In genomic region chr12:84148622-84149012, GRCm38 (mm10) we compare ENCODE assay signal across 8 mouse cellular contexts. TPM values are rescaled to one million over a fixed set of nuclear protein-coding genes. Genes with fewer than 3 reads are reported as not detected.
DNase-seq lines count a peak whose midpoint lies in the region; ATAC-seq and TF ChIP-seq lines count a peak whose summit lies in the region.

No protein-coding gene starts in this region.

- H3K4me3 ChIP-seq in heart, embryonic 16.5 days (ENCODE audit: low read length), result peak overlapping the region; percentile 72
- H3K4me3 ChIP-seq in cortical plate, adult 2 months (ENCODE audit: insufficient read depth, low read length), result peak overlapping the region; percentile 65
- peak overlapping the region; percentile 67 for H3K4me3 ChIP-seq in hindbrain, embryonic 13.5 days
- peak overlapping the region; percentile 60 for H3K4me3 ChIP-seq in midbrain, embryonic 13.5 days (replicated peaks)

- H3K27me3 ChIP-seq in heart, embryonic 16.5 days (ENCODE audit: control insufficient read depth, insufficient read depth, low read length), result no peaks in the 10 kb centered on the region
- no peaks in the 10 kb centered on the region for H3K27me3 ChIP-seq in hindbrain, embryonic 13.5 days
- no peaks in the 10 kb centered on the region for H3K27me3 ChIP-seq in midbrain, embryonic 13.5 days

- H3K9ac ChIP-seq in heart, embryonic 16.5 days (ENCODE audit: low read length), result peak overlapping the region; percentile 76
- H3K9ac ChIP-seq in hindbrain, embryonic 13.5 days, result peak overlapping the region; percentile 85
- peak overlapping the region; percentile 72; the same call in 1 of the 2 replicates for H3K9ac ChIP-seq in midbrain, embryonic 13.5 days (replicated peaks)

- no peak for TF ChIP-seq CTCF in cortical plate, adult 2 months (IDR thresholded peaks at IDR 0.05; ENCODE audit: extremely low read depth, insufficient read depth, low read length)

- no peak overlapping the region for H3K27ac ChIP-seq in heart, embryonic 16.5 days (ENCODE audit: low read length)
- peak overlapping the region; percentile 35; the same call in 1 of the 2 replicates for H3K27ac ChIP-seq in cortical plate, adult 2 months (ENCODE audit: insufficient read depth, low read length)
- H3K27ac ChIP-seq in hindbrain, embryonic 13.5 days, result peak overlapping the region; percentile 85
- peak overlapping the region; percentile 81 for H3K27ac ChIP-seq in midbrain, embryonic 13.5 days

- TF ChIP-seq POLR2A in cortical plate, adult 2 months (IDR thresholded peaks at IDR 0.05; ENCODE audit: extremely low read depth, insufficient read depth, low read length), result no peak

- H3K36me3 ChIP-seq in heart, embryonic 16.5 days (ENCODE audit: control insufficient read depth, insufficient read depth), result peaks cover 17% of the 10 kb centered on the region
- peaks cover 27% of the 10 kb centered on the region for H3K36me3 ChIP-seq in hindbrain, embryonic 13.5 days
- peaks cover 21% of the 10 kb centered on the region for H3K36me3 ChIP-seq in midbrain, embryonic 13.5 days

- peaks cover 24% of the 10 kb centered on the region for H3K4me1 ChIP-seq in heart, embryonic 16.5 days (ENCODE audit: control insufficient read depth, insufficient read depth, low read length)
- no peaks in the 10 kb centered on the region; the same call in 1 of the 2 replicates for H3K4me1 ChIP-seq in cortical plate, adult 2 months (ENCODE audit: control insufficient read depth, insufficient read depth, low read length)
- H3K4me1 ChIP-seq in hindbrain, embryonic 13.5 days (replicated peaks), result peaks cover 37% of the 10 kb centered on the region
- peaks cover 29% of the 10 kb centered on the region for H3K4me1 ChIP-seq in midbrain, embryonic 13.5 days (replicated peaks)

- WGBS in heart, embryonic 16.5 days, result 17% methylated on average over 10 of the region's 10 CpGs
- 6% methylated on average over 10 of the region's 10 CpGs for WGBS in hindbrain, embryonic 13.5 days
- WGBS in midbrain, embryonic 13.5 days, result 3% methylated on average over 10 of the region's 10 CpGs

- H3K9me3 ChIP-seq in heart, embryonic 16.5 days (replicated peaks; ENCODE audit: control insufficient read depth, low read length), result no peaks in the 10 kb centered on the region
- H3K9me3 ChIP-seq in hindbrain, embryonic 13.5 days, result no peaks in the 10 kb centered on the region
- H3K9me3 ChIP-seq in midbrain, embryonic 13.5 days, result no peaks in the 10 kb centered on the region

- no peak for DNase-seq in heart, postnatal 36 days
- no peak for DNase-seq in c-Kit-positive CD71-positive TER-119-positive erythroid progenitor cells, embryonic 14.5 days (ENCODE audit: low spot score)
- DNase-seq in urinary bladder, adult 18-20 months (ENCODE audit: low spot score in 2 of 2), result no peak
- no peak for DNase-seq in retina, embryonic 14.5 days (ENCODE audit: low spot score)

- intact Hi-C loops in heart, postnatal 36 days (cut with DNase I), result loop anchor here (1.0 kb wide), 1 partner anchor 101 kb away; no protein-coding TSS in a partner anchor

- peak overlapping the region; percentile 98 for H3K4me2 ChIP-seq in heart, embryonic 16.5 days (ENCODE audit: low read depth, low read length)
- H3K4me2 ChIP-seq in hindbrain, embryonic 13.5 days, result peak overlapping the region; percentile 87
- H3K4me2 ChIP-seq in midbrain, embryonic 13.5 days (replicated peaks), result peak overlapping the region; percentile 75

- ATAC-seq in heart, embryonic 16.5 days (replicated peaks; ENCODE audit: extremely low read depth, insufficient read depth, low FRiP score), result no peak
- peak; percentile 23 for ATAC-seq in hindbrain, embryonic 13.5 days (ENCODE audit: low FRiP score)
- ATAC-seq in midbrain, embryonic 13.5 days, result no peak; the same call in 1 of the 2 replicates

RNA-seq across cellular contexts. Expression of gene Pnma1, which starts 0.3 kb away (rescaled TPM):
- polyA plus RNA-seq in heart, embryonic 16.5 days (2015; fragmentation: Nextera tagmentation; extraction: Ambion mirVana), result 0.59 and 0.60 TPM in 2 replicates
- total RNA-seq in heart, postnatal 36 days (2021), result under 1 TPM; 0.11 to 0.22 TPM
- 3.0 and 3.7 TPM in 2 replicates for polyA plus RNA-seq in cortical plate, adult 2 months (2012; rRNA removed)
- polyA plus RNA-seq in hindbrain, embryonic 13.5 days (2015; fragmentation: Nextera tagmentation; extraction: Ambion mirVana), result 3.5 and 3.8 TPM in 2 replicates
- 5.5 and 6.5 TPM in 2 replicates for polyA plus RNA-seq in midbrain, embryonic 13.5 days (2015; fragmentation: Nextera tagmentation; extraction: Ambion mirVana)

RNA-seq across cellular contexts. Expression of gene Dnal1, which starts 34.5 kb away (rescaled TPM):
- polyA plus RNA-seq in heart, embryonic 16.5 days (2015; fragmentation: Nextera tagmentation; extraction: Ambion mirVana), result 3.5 and 4.0 TPM in 2 replicates
- total RNA-seq in heart, postnatal 36 days (2021), result 1 to 10 TPM; 8.5 to 8.8 TPM
- polyA plus RNA-seq in cortical plate, adult 2 months (2012; rRNA removed), result 46.6 and 48.0 TPM in 2 replicates
- 9.1 and 9.7 TPM in 2 replicates for polyA plus RNA-seq in hindbrain, embryonic 13.5 days (2015; fragmentation: Nextera tagmentation; extraction: Ambion mirVana)
- 7.8 and 9.7 TPM in 2 replicates for polyA plus RNA-seq in midbrain, embryonic 13.5 days (2015; fragmentation: Nextera tagmentation; extraction: Ambion mirVana)

RNA-seq across cellular contexts. Expression of gene Acot6, which starts 48.2 kb away (rescaled TPM):
- 0.85 and 1.3 TPM in 2 replicates for polyA plus RNA-seq in heart, embryonic 16.5 days (2015; fragmentation: Nextera tagmentation; extraction: Ambion mirVana)
- total RNA-seq in heart, postnatal 36 days (2021), result 1 to 10 TPM; 1.7 to 3.3 TPM
- polyA plus RNA-seq in cortical plate, adult 2 months (2012; rRNA removed), result 5.0 TPM in 2 replicates
- 0.88 and 0.97 TPM in 2 replicates for polyA plus RNA-seq in hindbrain, embryonic 13.5 days (2015; fragmentation: Nextera tagmentation; extraction: Ambion mirVana)
- polyA plus RNA-seq in midbrain, embryonic 13.5 days (2015; fragmentation: Nextera tagmentation; extraction: Ambion mirVana), result 0.81 and 0.96 TPM in 2 replicates
